Mouse (Mus musculus): ENCODE results near the gene Fgf8. TPM values are rescaled to one million over a fixed set of nuclear protein-coding genes. Genes with fewer than 3 reads are reported as not detected.

The Fgf8 gene
- polyA plus RNA-seq (2015; fragmentation: Nextera tagmentation; extraction: Ambion mirVana): not detected in 2 replicates

DNA sequence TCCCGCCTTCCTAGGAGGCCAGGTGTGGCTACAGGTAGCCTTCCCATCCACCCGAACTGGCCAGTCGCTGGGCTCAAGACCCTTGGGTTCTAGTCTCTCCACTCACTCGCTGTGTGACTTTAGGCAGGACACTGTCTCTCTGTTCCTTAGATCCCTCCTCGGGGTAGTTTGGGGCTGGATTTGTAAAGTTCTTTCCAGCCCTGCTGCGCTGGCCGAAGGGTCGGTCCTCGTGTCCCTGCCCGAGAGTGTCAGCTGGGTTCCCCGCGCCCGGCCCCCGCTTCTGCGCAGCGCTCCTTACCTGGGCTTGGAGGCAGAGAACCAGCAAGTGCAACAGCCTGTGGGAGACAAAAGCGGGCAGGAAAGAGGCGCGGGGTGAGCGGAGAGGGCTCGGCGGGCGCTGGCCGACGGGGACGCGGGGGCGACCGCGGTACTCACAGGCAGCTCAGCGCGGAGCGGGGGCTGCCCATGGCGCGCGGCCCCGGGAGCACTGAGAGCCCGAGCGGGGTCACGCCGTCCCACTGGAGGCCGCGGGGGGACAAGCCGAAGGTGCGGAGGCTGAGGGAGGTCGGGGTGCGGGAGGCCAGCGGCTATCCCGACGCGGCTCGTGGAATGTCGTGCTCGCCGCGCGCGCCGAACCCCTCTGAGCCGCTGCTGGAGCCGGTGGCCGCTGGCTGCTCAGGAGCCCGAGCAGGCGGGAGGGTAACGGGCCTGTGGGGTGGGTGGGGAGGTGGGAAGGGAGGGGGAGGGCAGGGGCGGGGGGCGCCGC, at the start of gene Fgf8:
Gene Fgf8 (minus strand): TSS at position 698 of the 766 bp plus-strand sequence.
- DNase-seq (no peak), ATAC-seq (ENCODE audit: low read depth) (no peak)
- peaks cover 37% of the 10 kb centered on the region for H3K4me1 ChIP-seq (replicated peaks)
- peaks cover 3% of the 10 kb centered on the region; the same call in 1 of the 2 replicates for H3K36me3 ChIP-seq
- H3K4me3 ChIP-seq (replicated peaks): peak within 1 kb of the TSS; percentile 45
- peaks cover 93% of the 10 kb centered on the region for H3K27me3 ChIP-seq
- H3K4me2 ChIP-seq: peak within 1 kb of the TSS; percentile 61
- WGBS (ENCODE audit: insufficient replicate concordance): 1% methylated on average over 65 of the region's 68 CpGs
- no peaks in the 10 kb centered on the region for H3K9me3 ChIP-seq (replicated peaks)
- no peak within 1 kb of the TSS for H3K9ac ChIP-seq
- H3K27ac ChIP-seq: no peak within 1 kb of the TSS

GRCm38 (mm10) chr19:45792404-45792803, 49.7 kb upstream of the Fgf8 start:
- no peak overlapping the region for H3K9ac ChIP-seq
- H3K9me3 ChIP-seq (replicated peaks): no peaks in the 10 kb centered on the region
- H3K4me3 ChIP-seq (replicated peaks): no peak overlapping the region
- peak overlapping the region; percentile 29; the same call in 1 of the 2 replicates for H3K27ac ChIP-seq
- peaks cover 47% of the 10 kb centered on the region for H3K4me1 ChIP-seq (replicated peaks)
- ATAC-seq (ENCODE audit: low read depth) (no peak), DNase-seq (no peak)
- WGBS (ENCODE audit: insufficient replicate concordance): 77% methylated on average over 6 of the region's 6 CpGs
- no peak overlapping the region for H3K4me2 ChIP-seq
- no peaks in the 10 kb centered on the region for H3K27me3 ChIP-seq
- H3K36me3 ChIP-seq: no peaks in the 10 kb centered on the region

GRCm38 (mm10) chr19:45789888-45790874, 47.5 kb upstream of the Fgf8 start:
- peak overlapping the region; percentile 15; the same call in 1 of the 2 replicates for H3K4me3 ChIP-seq (replicated peaks)
- H3K4me1 ChIP-seq (replicated peaks): peaks cover 38% of the 10 kb centered on the region
- H3K27ac ChIP-seq: peak overlapping the region; percentile 92
- DNase-seq: peak; percentile 67
- ATAC-seq (ENCODE audit: low read depth): peak; percentile 97
- no peaks in the 10 kb centered on the region for H3K27me3 ChIP-seq
- no peaks in the 10 kb centered on the region for H3K36me3 ChIP-seq
- 52% methylated on average over 13 of the region's 13 CpGs for WGBS (ENCODE audit: insufficient replicate concordance)
- peak overlapping the region; percentile 37; the same call in 1 of the 2 replicates for H3K9ac ChIP-seq
- peak overlapping the region; percentile 52 for H3K4me2 ChIP-seq
- H3K9me3 ChIP-seq (replicated peaks): no peaks in the 10 kb centered on the region

- ATAC-seq (ENCODE audit: low read depth) (no peak), DNase-seq (no peak)
- no peak overlapping the region for H3K4me3 ChIP-seq (replicated peaks)
- no peaks in the 10 kb centered on the region for H3K36me3 ChIP-seq
- H3K27ac ChIP-seq: peak overlapping the region; percentile 92
- H3K4me1 ChIP-seq (replicated peaks): peaks cover 42% of the 10 kb centered on the region
- no peak overlapping the region for H3K9ac ChIP-seq
- H3K9me3 ChIP-seq (replicated peaks): no peaks in the 10 kb centered on the region
- H3K4me2 ChIP-seq: no peak overlapping the region
- 84% methylated on average over 7 of the region's 7 CpGs for WGBS (ENCODE audit: insufficient replicate concordance)
- H3K27me3 ChIP-seq: no peaks in the 10 kb centered on the region
Observed at GRCm38 (mm10) chr19:45789365-45789764, 46.6 kb upstream of the Fgf8 start.

- no peak for ATAC-seq (ENCODE audit: low read depth)
- no peaks in the 10 kb centered on the region for H3K9me3 ChIP-seq (replicated peaks)
- no peaks in the 10 kb centered on the region for H3K27me3 ChIP-seq
Observed at GRCm38 (mm10) chr19:45788337-45788736, 45.6 kb upstream of the Fgf8 start.

DNA sequence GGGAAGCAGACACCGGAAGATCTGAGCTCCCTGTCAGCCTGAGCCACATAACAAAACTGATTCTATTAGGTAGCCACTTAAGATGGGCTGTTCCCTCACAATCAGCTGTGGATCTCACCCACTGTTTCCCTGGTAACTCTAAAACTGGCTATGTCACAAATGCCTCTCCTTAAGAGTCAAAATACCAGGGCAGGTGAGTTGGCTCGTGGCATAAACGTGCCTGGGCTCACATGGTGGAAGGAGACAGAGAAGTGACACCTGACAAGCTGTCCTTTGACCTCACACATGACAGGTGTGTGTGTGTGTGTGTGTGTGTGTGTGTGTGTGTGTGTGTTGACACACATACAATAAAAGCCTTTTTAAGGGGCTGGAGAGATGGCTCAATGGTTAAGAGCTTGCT, 44.7 kb upstream of the Fgf8 start:
- ATAC-seq (ENCODE audit: low read depth) (no peak), DNase-seq (no peak)
- Histone ChIP-seq H3K27ac (no peak overlapping the region), H3K4me1 (replicated peaks) (peaks cover 47% of the 10 kb centered on the region), H3K4me2 (no peak overlapping the region), H3K9ac (no peak overlapping the region), H3K36me3 (no peaks in the 10 kb centered on the region), H3K9me3 (replicated peaks) (no peaks in the 10 kb centered on the region), H3K27me3 (no peaks in the 10 kb centered on the region), H3K4me3 (replicated peaks) (no peak overlapping the region)
- WGBS (ENCODE audit: insufficient replicate concordance): 75% methylated on average over 3 of the region's 3 CpGs

More at GRCm38 (mm10) chr19:45788337-45788736, 45.6 kb upstream of the Fgf8 start:
- Histone ChIP-seq H3K27ac (peak overlapping the region; percentile 92; the same call in 1 of the 2 replicates), H3K4me3 (replicated peaks) (no peak overlapping the region), H3K36me3 (no peaks in the 10 kb centered on the region), H3K9ac (no peak overlapping the region), H3K4me1 (replicated peaks) (peaks cover 47% of the 10 kb centered on the region), H3K4me2 (no peak overlapping the region)
- 40% methylated on average over 4 of the region's 4 CpGs for WGBS (ENCODE audit: insufficient replicate concordance)
- DNase-seq: no peak

GRCm38 (mm10) chr19:45785470-45785869, 42.8 kb upstream of the Fgf8 start:
- no peak for DNase-seq

GRCm38 (mm10) chr19:45783933-45784576, 41.3 kb upstream of the Fgf8 start:
- Histone ChIP-seq H3K9ac (peak overlapping the region; percentile 99), H3K4me1 (replicated peaks) (peaks cover 55% of the 10 kb centered on the region), H3K27me3 (no peaks in the 10 kb centered on the region), H3K9me3 (replicated peaks) (no peaks in the 10 kb centered on the region), H3K4me3 (replicated peaks) (peak overlapping the region; percentile 100), H3K4me2 (peak overlapping the region; percentile 85), H3K36me3 (peaks cover 24% of the 10 kb centered on the region), H3K27ac (peak overlapping the region; percentile 97)
- no peak for DNase-seq
- no peak for ATAC-seq (ENCODE audit: low read depth)
- WGBS (ENCODE audit: insufficient replicate concordance): 35% methylated on average over 17 of the region's 17 CpGs

More at GRCm38 (mm10) chr19:45785470-45785869, 42.8 kb upstream of the Fgf8 start:
- WGBS (ENCODE audit: insufficient replicate concordance): 59% methylated on average over 3 of the region's 3 CpGs
- Histone ChIP-seq H3K4me2 (no peak overlapping the region), H3K27ac (no peak overlapping the region), H3K36me3 (peaks cover 10% of the 10 kb centered on the region), H3K9ac (no peak overlapping the region), H3K9me3 (replicated peaks) (no peaks in the 10 kb centered on the region), H3K27me3 (no peaks in the 10 kb centered on the region), H3K4me1 (replicated peaks) (peaks cover 57% of the 10 kb centered on the region), H3K4me3 (replicated peaks) (no peak overlapping the region)
- no peak for ATAC-seq (ENCODE audit: low read depth)

- H3K4me1 ChIP-seq (replicated peaks): peaks cover 48% of the 10 kb centered on the region
- H3K4me2 ChIP-seq: peak within 1 kb of the TSS; percentile 85
- H3K9me3 ChIP-seq (replicated peaks): no peaks in the 10 kb centered on the region
- ATAC-seq (ENCODE audit: low read depth) (peak; percentile 94), DNase-seq (peak; percentile 98)
- peaks cover 31% of the 10 kb centered on the region for H3K36me3 ChIP-seq
- H3K9ac ChIP-seq: peak within 1 kb of the TSS; percentile 99
- peak within 1 kb of the TSS; percentile 100 for H3K4me3 ChIP-seq (replicated peaks)
- under 1% methylated on average over 51 of the region's 71 CpGs for WGBS (ENCODE audit: insufficient replicate concordance)
- no peaks in the 10 kb centered on the region for H3K27me3 ChIP-seq
- H3K27ac ChIP-seq: peak within 1 kb of the TSS; percentile 97
Observed at GRCm38 (mm10) chr19:45783181-45783932, 40.6 kb upstream of the Fgf8 start, which contains the start of gene Mgea5. Gene Mgea5 (minus strand): TSS chr19:45783837.

DNA sequence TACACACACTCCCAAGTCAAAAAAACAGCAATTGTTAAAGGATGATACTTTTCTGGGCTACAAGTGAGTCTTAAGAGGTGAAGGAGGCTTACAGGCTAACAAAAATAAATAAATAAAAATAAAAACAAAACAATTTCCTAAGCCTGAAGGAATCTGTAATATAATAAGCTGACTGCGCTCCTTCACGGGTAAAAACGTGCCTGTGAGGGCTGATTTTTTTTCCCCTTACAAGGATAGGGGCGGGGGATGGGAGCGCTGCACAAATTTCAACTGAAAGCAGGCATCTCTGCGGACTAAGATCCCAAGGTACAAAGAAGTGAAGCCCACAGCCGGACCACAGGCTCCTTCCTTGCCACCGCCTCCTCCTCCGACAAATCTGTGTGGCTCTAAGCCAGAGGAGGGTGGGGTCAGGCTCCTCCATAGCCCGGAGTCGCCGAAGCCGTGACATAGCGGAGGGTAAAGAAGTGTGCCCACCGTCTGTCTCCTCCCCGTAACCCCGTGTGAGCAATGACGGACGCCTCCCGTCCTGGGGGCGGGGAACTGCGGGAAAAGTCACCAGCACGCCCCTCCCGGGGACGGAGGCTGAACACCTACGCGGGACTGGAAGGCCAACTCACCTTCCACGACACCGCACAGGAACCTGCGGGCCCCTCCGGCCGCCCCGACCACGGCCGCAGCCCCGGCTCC, 39.7 kb upstream of the Fgf8 start:
- under 1% methylated on average over 36 of the region's 36 CpGs for WGBS (ENCODE audit: insufficient replicate concordance)
- ATAC-seq (ENCODE audit: low read depth) (peak; percentile 50), DNase-seq (peak; percentile 69)
- Histone ChIP-seq H3K27me3 (no peaks in the 10 kb centered on the region), H3K36me3 (peaks cover 40% of the 10 kb centered on the region), H3K9me3 (replicated peaks) (no peaks in the 10 kb centered on the region), H3K27ac (peak overlapping the region; percentile 97), H3K4me3 (replicated peaks) (peak overlapping the region; percentile 100), H3K4me2 (peak overlapping the region; percentile 85), H3K4me1 (replicated peaks) (peaks cover 46% of the 10 kb centered on the region), H3K9ac (peak overlapping the region; percentile 99)
